Mouse (Mus musculus) neural tube, embryonic 13.5 days (tissue): ENCODE data around the gene Prkar2b. TPM values are rescaled to one million over a fixed set of nuclear protein-coding genes. Genes with fewer than 3 reads are reported as not detected.
"Not testable (repeated sequence)": the region's sequence is repeated elsewhere in the genome, so short reads cannot be mapped to it uniquely, and the experiment has no call there.

Experiments
- ATAC-seq: fragments of 200-750 bp; cut with Nextera tagmentation; 2 replicates; pipeline ENCODE4 v1.8.0; 2017; ENCODE audit warnings: low read depth, mild to moderate bottlenecking, moderate TSS enrichment, moderate library complexity
- H3K27ac ChIP-seq: fragments of 300-500 bp; sonication (generic); replicated peaks from 2 replicates; pipeline ENCODE4 v1.5.1; 2015; ENCODE audit warnings: moderate library complexity, mild to moderate bottlenecking, inconsistent platforms
- H3K27me3 ChIP-seq: fragments of 300-500 bp; sonication (generic); 2 replicates; pipeline ENCODE4 v1.6.1; 2015; ENCODE audit warnings: mild to moderate bottlenecking, inconsistent platforms
- H3K36me3 ChIP-seq: fragments of 300-500 bp; sonication (generic); 2 replicates; pipeline ENCODE4 v1.6.1; 2015; ENCODE audit warnings: mild to moderate bottlenecking, inconsistent platforms
- H3K4me1 ChIP-seq: fragments of 300-500 bp; sonication (generic); replicated peaks from 2 replicates; pipeline ENCODE4 v1.6.1; 2015; ENCODE audit warnings: inconsistent platforms
- H3K4me2 ChIP-seq: fragments of 300-500 bp; sonication (generic); 2 replicates; pipeline ENCODE4 v1.6.1; 2015; ENCODE audit warnings: inconsistent platforms, mild to moderate bottlenecking, moderate library complexity
- H3K4me3 ChIP-seq: fragments of 300-500 bp; sonication (generic); 2 replicates; pipeline ENCODE4 v1.5.1; 2015; ENCODE audit warnings: mild to moderate bottlenecking, inconsistent platforms
- H3K9ac ChIP-seq: fragments of 300-500 bp; sonication (generic); 2 replicates; pipeline ENCODE4 v1.6.1; 2015; ENCODE audit warnings: moderate library complexity, mild to moderate bottlenecking, inconsistent platforms
- H3K9me3 ChIP-seq: fragments of 300-500 bp; sonication (generic); 2 replicates; pipeline ENCODE4 v1.6.1; 2016; ENCODE audit warnings: inconsistent platforms
- WGBS: fragments of 180-500 bp; shearing (Covaris S2); methylation state at CpG from one replicate; pipeline ENCODE4 v1.1.7; 2015; 5-methylcytosine and 5-hydroxymethylcytosine counted together
- polyA plus RNA-seq: library from polyadenylated mRNA; unstranded; fragments of >200 nt; fragmentation: Nextera tagmentation; extraction: Ambion mirVana; gene quantifications from 2 replicates; pipeline ENCODE4 v1.2.1, GENCODE M21; 2015

Gene Prkar2b
- polyA plus RNA-seq, 1 experiment from 2014 or later, result 95.9 TPM

DNA sequence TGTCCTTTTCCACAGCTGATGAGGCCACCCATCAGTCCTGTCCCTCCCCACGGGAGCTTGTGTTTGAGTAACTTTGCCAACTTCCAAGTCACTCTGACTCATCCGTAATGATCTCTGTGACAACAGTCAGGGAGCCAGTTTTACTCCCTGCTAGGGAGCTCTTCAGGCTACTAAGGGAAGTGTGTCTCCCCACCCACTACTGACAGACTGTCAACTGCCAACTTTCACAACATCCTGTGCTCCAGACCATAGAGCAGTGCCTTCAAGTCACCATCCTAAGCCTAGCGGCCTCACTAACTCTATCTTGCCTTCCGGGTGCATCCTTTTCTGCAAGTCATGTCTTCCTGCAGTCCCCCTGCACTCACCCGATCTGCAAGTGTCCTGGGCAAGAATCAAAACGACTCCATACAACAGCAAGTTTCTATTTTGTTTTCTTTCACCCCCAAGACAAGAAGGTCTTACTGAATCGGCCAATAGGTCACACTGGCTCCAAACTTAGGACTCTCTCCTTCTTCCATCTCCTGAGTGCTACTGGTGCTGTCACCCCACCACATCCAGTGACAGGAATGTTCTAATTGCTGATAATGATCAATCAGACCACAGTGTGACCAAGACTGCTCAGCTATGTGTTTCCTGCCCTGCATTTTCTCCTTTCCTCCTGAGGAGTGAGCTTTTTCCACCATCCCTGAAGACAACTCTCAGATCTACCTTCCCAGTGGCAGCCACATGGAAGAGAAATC, 43.3 kb downstream of the Prkar2b start:
- no peak overlapping the region for H3K9ac ChIP-seq
- no peak overlapping the region for H3K4me2 ChIP-seq
- 66% methylated on average over 7 of the region's 7 CpGs for WGBS

DNA sequence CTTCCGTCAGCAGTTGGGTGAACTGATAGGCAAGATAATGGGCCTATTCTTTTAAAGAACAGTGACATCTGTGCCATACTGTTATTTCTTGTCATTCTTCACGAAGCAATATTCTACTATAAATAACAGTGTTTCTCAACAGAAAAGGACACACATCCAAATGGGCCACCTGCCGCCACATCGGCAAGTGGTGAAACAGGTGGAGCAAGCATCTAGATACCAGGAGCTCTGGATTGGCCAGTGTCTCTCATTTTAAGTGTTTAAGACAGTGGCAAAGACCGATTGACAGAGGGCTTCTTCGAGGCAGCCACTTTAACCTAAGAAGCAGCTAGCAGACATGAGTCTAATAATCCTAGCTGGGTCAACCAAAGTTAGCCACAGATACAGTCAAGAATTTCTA, 44.6 kb downstream of the Prkar2b start:
- Histone ChIP-seq H3K27me3 (no peaks in the 10 kb centered on the region), H3K9ac (no peak overlapping the region), H3K36me3 (no peaks in the 10 kb centered on the region; the same call in 1 of the 2 replicates), H3K4me1 (peaks cover 30% of the 10 kb centered on the region), H3K27ac (no peak overlapping the region), H3K9me3 (no peaks in the 10 kb centered on the region), H3K4me2 (no peak overlapping the region), H3K4me3 (no peak overlapping the region)
- ATAC-seq, result no peak
- 73% methylated on average over 6 of the region's 6 CpGs for WGBS

More for the DNA sequence above, 43.3 kb downstream of the Prkar2b start:
- no peaks in the 10 kb centered on the region for H3K27me3 ChIP-seq
- H3K4me1 ChIP-seq, result peaks cover 30% of the 10 kb centered on the region
- no peaks in the 10 kb centered on the region for H3K9me3 ChIP-seq
- H3K36me3 ChIP-seq, result no peaks in the 10 kb centered on the region; the same call in 1 of the 2 replicates
- H3K4me3 ChIP-seq, result no peak overlapping the region
- H3K27ac ChIP-seq, result no peak overlapping the region
- no peak for ATAC-seq

DNA sequence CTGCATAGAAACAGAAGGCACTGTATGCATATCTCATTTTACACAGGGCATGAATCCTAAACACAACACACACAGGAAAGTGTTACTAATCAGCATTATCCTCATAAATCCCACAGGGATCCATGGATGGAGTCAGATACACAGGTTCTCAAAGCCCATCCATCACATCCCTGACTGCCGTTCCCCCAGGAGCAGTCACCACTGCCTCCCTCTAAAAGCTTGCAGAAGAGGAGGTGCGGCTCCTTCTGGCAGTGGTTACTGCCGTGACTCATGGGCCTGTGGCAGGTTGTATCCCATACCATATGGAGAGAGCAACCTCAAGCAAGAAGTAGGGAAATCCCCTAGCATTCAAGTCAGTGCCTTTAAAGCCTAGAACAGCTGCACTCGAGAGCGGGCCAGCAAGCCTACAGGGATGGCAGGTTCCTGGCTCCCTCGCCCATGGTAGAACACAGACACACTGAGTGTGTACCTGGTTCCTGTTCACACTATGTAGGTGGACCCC, 45.8 kb downstream of the Prkar2b start:
- Histone ChIP-seq H3K9ac (no peak overlapping the region), H3K4me2 (no peak overlapping the region), H3K27ac (peak overlapping the region; percentile 54), H3K36me3 (no peaks in the 10 kb centered on the region), H3K27me3 (no peaks in the 10 kb centered on the region), H3K9me3 (no peaks in the 10 kb centered on the region; the same call in 1 of the 2 replicates), H3K4me3 (no peak overlapping the region), H3K4me1 (peaks cover 30% of the 10 kb centered on the region)
- WGBS, result 29% methylated on average over 6 of the region's 6 CpGs
- ATAC-seq, result peak; percentile 75

DNA sequence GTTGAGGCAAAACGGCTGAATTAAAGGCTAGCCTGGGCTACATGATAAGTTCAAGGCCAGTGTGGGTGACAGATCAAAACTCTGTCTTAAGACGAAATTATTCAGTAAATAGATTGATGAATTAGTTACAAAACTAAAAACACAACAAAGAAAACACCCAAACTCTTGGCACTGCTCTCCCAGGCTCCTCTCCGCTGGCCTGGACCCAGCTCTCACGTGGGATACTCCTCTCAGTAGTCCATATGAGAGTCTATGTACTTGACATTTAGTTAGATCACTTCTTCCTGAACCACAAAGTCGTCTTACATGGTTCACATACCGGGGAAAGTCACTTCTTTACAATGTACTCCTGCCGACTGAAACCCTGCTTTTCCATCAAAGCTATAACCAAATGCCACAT, 46.3 kb downstream of the Prkar2b start:
- no peaks in the 10 kb centered on the region for H3K27me3 ChIP-seq
- 62% methylated on average over 7 of the region's 7 CpGs for WGBS
- no peak overlapping the region for H3K9ac ChIP-seq
- H3K4me3 ChIP-seq, result no peak overlapping the region
- no peaks in the 10 kb centered on the region; the same call in 1 of the 2 replicates for H3K9me3 ChIP-seq
- H3K4me1 ChIP-seq, result peaks cover 30% of the 10 kb centered on the region
- H3K36me3 ChIP-seq, result no peaks in the 10 kb centered on the region
- peak overlapping the region; percentile 54; the same call in 1 of the 2 replicates for H3K27ac ChIP-seq
- ATAC-seq, result no peak; the same call in 1 of the 2 replicates
- no peak overlapping the region for H3K4me2 ChIP-seq

DNA sequence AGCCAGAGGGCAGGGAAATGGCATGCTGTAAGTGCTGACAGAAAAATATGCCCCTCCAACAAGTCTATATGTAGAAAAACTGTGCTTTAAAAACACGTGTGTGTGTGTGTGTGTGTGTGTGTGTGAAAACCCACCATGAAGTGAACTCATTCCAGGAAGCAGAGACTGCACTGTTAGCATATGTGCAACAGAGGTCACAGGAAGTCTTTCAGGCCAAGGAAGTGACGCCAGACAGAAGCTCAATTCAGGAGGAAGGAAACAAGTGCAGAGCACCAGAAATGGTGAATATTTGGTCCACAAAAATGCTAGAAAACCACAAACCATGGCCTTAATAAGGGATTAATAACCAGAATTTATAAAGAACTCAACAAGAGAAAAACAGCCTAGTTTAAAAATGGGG, 48.9 kb downstream of the Prkar2b start:
- 60% methylated on average over 2 of the region's 2 CpGs for WGBS
- no peak overlapping the region for H3K4me3 ChIP-seq

DNA sequence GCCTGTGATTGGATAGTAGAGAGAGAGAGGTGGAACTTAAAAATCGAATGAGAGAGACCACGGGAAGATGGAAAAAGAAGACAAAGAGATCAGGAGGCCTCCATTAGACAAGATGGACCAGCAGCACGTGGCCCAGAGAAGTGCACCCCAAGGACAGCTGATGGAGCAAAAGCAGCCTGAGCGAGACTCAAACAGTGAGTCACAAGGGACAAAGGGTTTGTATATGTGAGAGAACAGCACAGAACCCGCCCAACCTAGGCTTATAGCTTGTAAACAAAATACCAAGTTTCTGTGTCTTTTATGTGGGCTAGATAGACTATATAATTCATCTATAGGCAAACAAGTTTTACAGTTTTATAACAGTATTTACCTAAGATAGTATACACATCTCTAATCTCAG, 50.0 kb downstream of the Prkar2b start:
- no peak overlapping the region for H3K9ac ChIP-seq
- no peaks in the 10 kb centered on the region for H3K36me3 ChIP-seq
- H3K4me1 ChIP-seq, result peaks cover 13% of the 10 kb centered on the region
- no peak overlapping the region for H3K4me2 ChIP-seq
- 86% methylated on average over 5 of the region's 5 CpGs for WGBS
- no peak overlapping the region for H3K4me3 ChIP-seq
- H3K27me3 ChIP-seq, result no peaks in the 10 kb centered on the region
- H3K27ac ChIP-seq, result no peak overlapping the region
- ATAC-seq, result no peak
- H3K9me3 ChIP-seq, result no peaks in the 10 kb centered on the region; the same call in 1 of the 2 replicates

More for the DNA sequence above, 48.9 kb downstream of the Prkar2b start:
- Histone ChIP-seq H3K4me1 (peaks cover 24% of the 10 kb centered on the region), H3K27ac (no peak overlapping the region), H3K9ac (no peak overlapping the region), H3K27me3 (no peaks in the 10 kb centered on the region), H3K9me3 (no peaks in the 10 kb centered on the region; the same call in 1 of the 2 replicates), H3K36me3 (no peaks in the 10 kb centered on the region), H3K4me2 (no peak overlapping the region)
- no peak for ATAC-seq

DNA sequence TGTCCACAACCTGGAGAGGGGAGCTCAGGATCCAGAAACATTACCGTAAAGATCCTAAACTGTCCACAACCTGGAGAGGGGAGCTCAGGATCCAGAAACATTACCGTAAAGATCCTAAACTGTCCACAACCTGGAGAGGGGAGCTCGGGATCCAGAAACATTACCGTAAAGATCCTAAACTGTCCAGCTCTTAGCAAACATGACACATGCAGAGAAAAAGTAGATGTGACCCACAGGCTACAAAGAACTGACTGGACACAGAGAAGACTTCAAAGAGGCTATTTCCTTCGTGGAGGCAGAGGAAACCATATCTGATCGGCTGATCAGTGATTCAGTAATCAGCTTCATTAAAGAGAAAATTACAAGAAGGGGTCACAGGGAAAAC, 51.1 kb downstream of the Prkar2b start:
- H3K27ac ChIP-seq, H3K4me3 ChIP-seq, ATAC-seq, H3K27me3 ChIP-seq, H3K4me1 ChIP-seq, H3K9me3 ChIP-seq, H3K36me3 ChIP-seq, H3K9ac ChIP-seq, H3K4me2 ChIP-seq: not testable (repeated sequence)
- 43% methylated on average over 6 of the region's 6 CpGs for WGBS

DNA sequence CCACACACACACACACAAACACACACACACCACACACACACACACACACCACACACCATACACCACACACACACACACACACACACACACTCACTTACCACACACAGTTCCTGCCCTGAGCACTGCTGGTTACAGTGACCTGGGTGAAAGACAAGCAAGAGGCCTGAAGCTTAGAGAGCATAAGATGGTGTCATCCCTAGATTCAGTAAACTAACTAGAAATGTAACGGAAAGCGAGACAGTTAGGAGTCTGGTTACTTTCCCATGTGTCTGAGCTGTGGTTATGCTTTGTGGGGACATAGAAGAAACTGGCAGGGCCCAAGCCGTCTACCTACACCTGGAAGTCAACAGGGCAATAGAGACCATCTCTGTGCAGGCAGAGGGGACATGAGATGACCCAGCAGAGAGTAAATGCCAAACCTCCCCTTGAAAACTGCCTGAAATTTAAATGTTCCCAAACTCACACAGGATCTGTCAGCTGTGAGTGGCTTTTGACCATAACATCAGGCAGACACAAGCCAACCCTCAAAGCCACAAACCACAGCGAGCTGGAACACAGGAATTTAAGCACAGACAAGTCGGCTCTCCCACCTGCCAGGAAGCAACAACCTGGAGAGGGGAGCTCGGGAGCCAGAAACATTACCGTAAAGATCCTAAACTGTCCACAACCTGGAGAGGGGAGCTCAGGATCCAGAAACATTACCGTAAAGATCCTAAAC, 51.7 kb downstream of the Prkar2b start:
- Histone ChIP-seq H3K4me1 (no peaks in the 10 kb centered on the region), H3K27ac (no peak overlapping the region), H3K4me3 (no peak overlapping the region), H3K4me2 (no peak overlapping the region), H3K9ac (no peak overlapping the region), H3K9me3 (peaks cover 2% of the 10 kb centered on the region), H3K27me3 (no peaks in the 10 kb centered on the region), H3K36me3 (no peaks in the 10 kb centered on the region)
- ATAC-seq, result no peak
- 21% methylated on average over 8 of the region's 8 CpGs for WGBS

DNA sequence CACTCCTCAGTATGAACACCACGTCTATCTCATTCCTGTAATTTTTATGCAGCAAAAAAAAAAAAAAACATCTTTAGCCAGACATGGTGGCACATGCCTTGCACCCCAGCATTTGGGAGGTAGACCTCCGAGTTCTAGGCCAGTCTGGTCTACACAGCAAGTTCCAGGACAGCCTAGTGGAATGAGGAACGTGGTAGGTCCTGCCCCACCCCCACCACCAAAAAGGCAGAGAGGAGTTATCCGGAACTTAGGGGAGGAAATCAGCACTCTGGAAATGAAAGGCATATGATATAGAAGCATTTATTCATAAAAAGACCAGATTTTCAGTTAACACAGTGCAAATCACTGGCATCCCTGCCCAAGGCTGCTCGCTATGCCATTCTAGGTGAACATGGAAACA, 52.4 kb downstream of the Prkar2b start:
- Histone ChIP-seq H3K36me3 (no peaks in the 10 kb centered on the region), H3K9me3 (peaks cover 3% of the 10 kb centered on the region), H3K9ac (no peak overlapping the region), H3K27me3 (no peaks in the 10 kb centered on the region), H3K4me2 (no peak overlapping the region), H3K4me1 (no peaks in the 10 kb centered on the region), H3K27ac (no peak overlapping the region), H3K4me3 (no peak overlapping the region)
- ATAC-seq, result no peak
- WGBS, result 85% methylated on average over 5 of the region's 5 CpGs

DNA sequence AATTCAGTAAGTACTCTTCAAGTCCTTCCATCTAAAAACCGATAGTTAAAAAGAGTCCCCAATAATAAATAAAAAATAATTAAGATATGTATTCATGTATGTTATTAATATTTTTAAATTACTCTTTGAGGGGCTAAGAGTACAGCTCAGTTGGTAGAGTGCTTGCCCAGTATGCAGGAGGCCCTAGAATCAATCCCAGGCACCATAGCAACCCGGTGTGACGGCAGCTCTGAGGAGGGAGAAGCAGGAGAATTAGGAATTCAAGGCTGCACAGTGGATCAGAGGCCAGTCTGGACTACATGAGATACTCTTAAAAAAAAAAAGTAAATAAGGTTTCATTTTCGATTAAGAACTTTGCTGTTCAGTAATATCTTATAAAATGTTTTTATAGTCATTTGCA, 53.5 kb downstream of the Prkar2b start:
- no peak for ATAC-seq
- H3K27ac ChIP-seq, result no peak overlapping the region
- 89% methylated on average over 4 of the region's 4 CpGs for WGBS
- no peak overlapping the region for H3K4me2 ChIP-seq
- H3K9me3 ChIP-seq, result peaks cover 3% of the 10 kb centered on the region
- H3K4me3 ChIP-seq, result no peak overlapping the region
- H3K27me3 ChIP-seq, result no peaks in the 10 kb centered on the region
- H3K4me1 ChIP-seq, result no peaks in the 10 kb centered on the region
- H3K36me3 ChIP-seq, result no peaks in the 10 kb centered on the region
- H3K9ac ChIP-seq, result no peak overlapping the region

DNA sequence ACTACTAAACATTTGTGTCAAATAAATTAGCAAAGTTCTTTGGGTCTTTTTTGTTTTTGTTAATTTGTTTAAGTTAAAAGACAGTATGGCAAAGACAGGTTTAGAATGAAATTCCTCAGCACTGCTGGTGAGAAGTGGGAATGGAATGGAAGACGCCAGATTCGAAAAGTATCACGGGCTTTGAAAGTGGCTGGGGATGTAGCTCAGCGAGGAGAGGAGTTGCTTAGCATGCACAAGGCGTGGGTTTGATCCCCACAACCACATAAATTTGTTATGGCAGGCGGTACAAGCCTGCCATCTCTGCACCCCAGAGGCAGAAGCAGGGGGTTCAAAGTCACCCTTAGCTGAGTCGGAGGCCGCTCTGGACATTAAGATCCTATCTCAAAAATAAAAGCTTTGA, 54.1 kb downstream of the Prkar2b start:
- WGBS, result 90% methylated on average over 8 of the region's 8 CpGs
- no peak overlapping the region for H3K9ac ChIP-seq
- H3K4me1 ChIP-seq, result no peaks in the 10 kb centered on the region
- H3K36me3 ChIP-seq, result no peaks in the 10 kb centered on the region
- ATAC-seq, result no peak
- H3K4me3 ChIP-seq, result no peak overlapping the region
- no peaks in the 10 kb centered on the region for H3K27me3 ChIP-seq
- H3K4me2 ChIP-seq, result no peak overlapping the region
- peaks cover 3% of the 10 kb centered on the region for H3K9me3 ChIP-seq
- H3K27ac ChIP-seq, result no peak overlapping the region

DNA sequence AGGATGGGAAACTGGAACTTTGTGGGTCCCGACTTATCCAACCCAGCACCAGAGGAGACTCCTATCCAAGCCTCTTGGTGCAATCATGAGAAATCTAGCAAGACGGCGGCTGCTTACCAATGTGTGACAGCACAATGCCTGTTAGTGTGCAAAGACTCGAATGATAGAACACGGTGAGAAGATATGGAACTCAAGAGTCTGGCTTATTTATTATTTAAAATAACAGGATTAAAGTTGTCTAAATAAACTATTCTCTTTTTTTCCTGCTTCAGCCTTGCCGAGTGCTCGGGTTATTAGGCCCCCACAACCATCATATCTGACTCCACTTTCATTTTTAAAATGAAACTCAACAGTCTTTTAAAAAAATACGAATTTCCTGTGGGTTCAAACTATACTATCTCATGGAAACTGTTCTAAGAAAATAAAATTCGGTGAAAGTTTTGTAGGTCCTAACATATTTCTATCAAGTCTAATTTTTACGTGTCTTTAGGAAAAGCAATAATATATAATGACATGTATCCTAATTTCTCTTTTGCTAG, 54.6 kb downstream of the Prkar2b start:
- H3K4me3 ChIP-seq, result no peak overlapping the region
- ATAC-seq, result no peak
- H3K9ac ChIP-seq, result no peak overlapping the region
- peaks cover 3% of the 10 kb centered on the region for H3K9me3 ChIP-seq
- H3K27ac ChIP-seq, result no peak overlapping the region
- no peaks in the 10 kb centered on the region for H3K36me3 ChIP-seq
- 93% methylated on average over 10 of the region's 10 CpGs for WGBS
- no peaks in the 10 kb centered on the region for H3K4me1 ChIP-seq
- no peaks in the 10 kb centered on the region for H3K27me3 ChIP-seq
- H3K4me2 ChIP-seq, result no peak overlapping the region
